Comparison of ENCODE assay signal across 16 mouse cellular contexts in genomic region chr12:66060326-66060725, GRCm38 (mm10).
"Had no signal": no experiment of that assay in that cellular context is flagged by ENCODE, and none has a peak within 500 bp of the region (broad histone marks: within the 10 kb centered on the region; RNA-seq: fewer than 3 reads in every experiment).

No protein-coding gene starts in this region.

- DNase-seq: right cerebral cortex, adult 18-20 months; right cerebral cortex, postnatal 14 days; right cerebral cortex, postnatal 25 days; right cerebral cortex, postnatal 4 days; spleen, adult 18-20 months; thymus, adult 18-20 months; thymus, adult 2 months; thymus, postnatal 14 days; thymus, postnatal 25 days; thymus, postnatal 36 days; thymus, postnatal 4 days had no signal

- H3K9me3 ChIP-seq: neural tube, embryonic 12.5 days; neural tube, embryonic 13.5 days; neural tube, embryonic 15.5 days; stomach, embryonic 15.5 days had no signal

- H3K4me1 ChIP-seq: neural tube, embryonic 12.5 days; neural tube, embryonic 13.5 days; neural tube, embryonic 15.5 days; stomach, embryonic 15.5 days had no signal

- H3K36me3 ChIP-seq: neural tube, embryonic 12.5 days; neural tube, embryonic 13.5 days; neural tube, embryonic 15.5 days; stomach, embryonic 15.5 days had no signal

- H3K4me3 ChIP-seq: neural tube, embryonic 12.5 days; neural tube, embryonic 13.5 days; neural tube, embryonic 15.5 days; stomach, embryonic 15.5 days had no signal

- H3K4me2 ChIP-seq: neural tube, embryonic 12.5 days; neural tube, embryonic 13.5 days; neural tube, embryonic 15.5 days; stomach, embryonic 15.5 days had no signal

- H3K9ac ChIP-seq: neural tube, embryonic 12.5 days; neural tube, embryonic 13.5 days; neural tube, embryonic 15.5 days; stomach, embryonic 15.5 days had no signal

- H3K27ac ChIP-seq: neural tube, embryonic 12.5 days; neural tube, embryonic 13.5 days; neural tube, embryonic 15.5 days; stomach, embryonic 15.5 days; stomach, postnatal 0 days had no signal

- H3K27me3 ChIP-seq: neural tube, embryonic 12.5 days; neural tube, embryonic 13.5 days; neural tube, embryonic 15.5 days; stomach, embryonic 15.5 days had no signal
